Comparison of ENCODE assay signal across 8 mouse cellular contexts in genomic region chr16:35869126-35869525, GRCm38 (mm10). TPM values are rescaled to one million over a fixed set of nuclear protein-coding genes. Genes with fewer than 3 reads are reported as not detected.
DNase-seq lines count a peak whose midpoint lies in the region; ATAC-seq and TF ChIP-seq lines count a peak whose summit lies in the region.

No protein-coding gene starts in this region.

- 0 out of 2 replicates have a peak, but pooled peaks cover 5% of the 10 kb centered on the region for H3K36me3 ChIP-seq in heart, postnatal 0 days (replicated peaks; ENCODE audit: control insufficient read depth, insufficient read depth, low read length)
- H3K36me3 ChIP-seq in liver, embryonic 14.5 days (replicated peaks; ENCODE audit: control insufficient read depth, insufficient read depth, low read depth), result no peaks in the 10 kb centered on the region
- no peaks in the 10 kb centered on the region for H3K36me3 ChIP-seq in forebrain, embryonic 14.5 days (ENCODE audit: control insufficient read depth, insufficient read depth, low read length)

- H3K9me3 ChIP-seq in heart, postnatal 0 days (replicated peaks; ENCODE audit: control insufficient read depth, low read length), result no peaks in the 10 kb centered on the region
- no peaks in the 10 kb centered on the region for H3K9me3 ChIP-seq in liver, embryonic 14.5 days (ENCODE audit: control insufficient read depth, low read length)
- H3K9me3 ChIP-seq in forebrain, embryonic 14.5 days (replicated peaks; ENCODE audit: control insufficient read depth, low read length), result no peaks in the 10 kb centered on the region

- H3K4me1 ChIP-seq in heart, postnatal 0 days (ENCODE audit: control insufficient read depth, insufficient read depth), result peaks cover 9% of the 10 kb centered on the region
- H3K4me1 ChIP-seq in liver, embryonic 14.5 days (replicated peaks; ENCODE audit: control insufficient read depth in 2 of 2, insufficient read depth in 2 of 2, low read length in 1 of 2), result peaks cover 6 to 14% of the 10 kb centered on the region in 2 experiments
- no peaks in the 10 kb centered on the region; the same call in 1 of the 2 replicates for H3K4me1 ChIP-seq in forebrain, embryonic 14.5 days (ENCODE audit: control insufficient read depth, insufficient read depth, low read length)

- H3K27ac ChIP-seq in heart, postnatal 0 days (ENCODE audit: low read depth), result peak overlapping the region; percentile 80
- H3K27ac ChIP-seq in liver, embryonic 14.5 days, result no peak overlapping the region
- H3K27ac ChIP-seq in forebrain, embryonic 14.5 days (ENCODE audit: low read depth, low read length), result no peak overlapping the region

- 27% methylated on average over 3 of the region's 3 CpGs for WGBS in heart, postnatal 0 days
- 13% methylated on average over 3 of the region's 3 CpGs for WGBS in liver, embryonic 14.5 days (ENCODE audit: insufficient replicate concordance)
- WGBS in forebrain, embryonic 14.5 days, result 34% methylated on average over 3 of the region's 3 CpGs

- H3K4me2 ChIP-seq in heart, postnatal 0 days (ENCODE audit: low read depth, low read length), result peak overlapping the region; percentile 64
- peak overlapping the region; percentile 36 for H3K4me2 ChIP-seq in liver, embryonic 14.5 days (ENCODE audit: low read depth)
- no peak overlapping the region for H3K4me2 ChIP-seq in forebrain, embryonic 14.5 days (ENCODE audit: low read length)

- ATAC-seq in heart, postnatal 0 days (ENCODE audit: insufficient read depth, low read depth), result peak; percentile 56
- no peak for ATAC-seq in liver, embryonic 14.5 days (ENCODE audit: insufficient read depth)
- ATAC-seq in forebrain, embryonic 14.5 days, result no peak

- peak overlapping the region; percentile 30 for H3K4me3 ChIP-seq in heart, postnatal 0 days (ENCODE audit: low read depth, low read length)
- H3K4me3 ChIP-seq in liver, embryonic 14.5 days (ENCODE audit: insufficient read depth in 1 of 2, low read depth in 2 of 2, low read length in 2 of 2), result no peak overlapping the region
- no peak overlapping the region for H3K4me3 ChIP-seq in forebrain, embryonic 14.5 days (ENCODE audit: low read depth, low read length)

- peak; percentile 68 for DNase-seq in 3T3-L1 (ENCODE audit: low read depth, low spot score)
- peak; percentile 80 for DNase-seq in ES-CJ7 (ENCODE audit: low read depth, low spot score)
- DNase-seq in heart, postnatal 0 days (ENCODE audit: low spot score), result peak; percentile 60
- no peak for DNase-seq in liver, embryonic 14.5 days (ENCODE audit: low read depth in 3 of 3, low spot score in 3 of 3)
- no peak for DNase-seq in thymus, postnatal 25 days
- no peak for DNase-seq in layer of hippocampus, adult 18-20 months (ENCODE audit: low spot score in 2 of 2)
- DNase-seq in right cerebral cortex, postnatal 10 days (ENCODE audit: low spot score in 2 of 2), result no peak
- no peak for DNase-seq in forebrain, embryonic 14.5 days (ENCODE audit: low spot score)

- H3K27me3 ChIP-seq in heart, postnatal 0 days (ENCODE audit: control insufficient read depth, insufficient read depth, low read length), result 0 out of 2 replicates have a peak, but pooled peaks cover 10% of the 10 kb centered on the region
- peaks cover 14% of the 10 kb centered on the region for H3K27me3 ChIP-seq in liver, embryonic 14.5 days (ENCODE audit: control insufficient read depth, insufficient read depth, low read length)
- peaks cover 18% of the 10 kb centered on the region for H3K27me3 ChIP-seq in forebrain, embryonic 14.5 days (replicated peaks; ENCODE audit: control insufficient read depth, insufficient read depth, low read length)

- H3K9ac ChIP-seq in heart, postnatal 0 days (replicated peaks; ENCODE audit: low read depth, low read length), result no peak overlapping the region
- no peak overlapping the region for H3K9ac ChIP-seq in liver, embryonic 14.5 days (replicated peaks)
- H3K9ac ChIP-seq in forebrain, embryonic 14.5 days (ENCODE audit: low read length), result no peak overlapping the region

- TF ChIP-seq CTCF in heart, postnatal 0 days (IDR thresholded peaks at IDR 0.05; ENCODE audit: low read depth), result peak; percentile 31
- TF ChIP-seq CTCF in liver, embryonic 14.5 days (IDR thresholded peaks at IDR 0.05; ENCODE audit: low read depth), result no peak

- no peak for TF ChIP-seq EP300 in heart, postnatal 0 days (IDR thresholded peaks at IDR 0.05; ENCODE audit: low read depth)
- TF ChIP-seq EP300 in liver, embryonic 14.5 days (IDR thresholded peaks at IDR 0.05; ENCODE audit: low read depth), result no peak

RNA-seq across cellular contexts. Expression of gene Parp14, which starts 2.2 kb away (rescaled TPM):
- total RNA-seq in heart, postnatal 0 days (2014; rRNA removed; ENCODE audit: low replicate concordance), result 2.9 and 3.5 TPM in 2 replicates
- 1.1 and 1.4 TPM in 2 replicates for polyA plus RNA-seq in heart, postnatal 0 days (2015; fragmentation: Nextera tagmentation; extraction: Ambion mirVana)
- polyA plus RNA-seq in liver, embryonic 14.5 days (2012; rRNA removed), result 0.65 and 1.1 TPM in 2 replicates
- polyA plus RNA-seq in liver, embryonic 14.5 days (2014; fragmentation: Nextera tagmentation; extraction: Ambion mirVana), result 0.88 and 0.97 TPM in 2 replicates
- total RNA-seq in layer of hippocampus, adult 18-20 months (2021), result 1 to 10 TPM; 1.1 to 1.2 TPM
- 0.16 and 0.25 TPM in 2 replicates for polyA plus RNA-seq in forebrain, embryonic 14.5 days (2014; fragmentation: Nextera tagmentation; extraction: Ambion mirVana)

Comparison
In these comparisons a context has a peak if more than half of its experiments do, and no peak if none do; other contexts are left out.
1. DNase-seq: peak in 3T3-L1 (single experiment), ES-CJ7 (single experiment) and heart, postnatal 0 days (single experiment); none in liver, embryonic 14.5 days (0 of 3), thymus, postnatal 25 days (single experiment), layer of hippocampus, adult 18-20 months (0 of 2), right cerebral cortex, postnatal 10 days (0 of 2) and forebrain, embryonic 14.5 days (single experiment).